Mouse (Mus musculus): ENCODE measurements at regions not wholly inside any gene's neighbourhood (a gene's known extent, or its start where the extent isn't known, plus 50 kb on each side); places are given as distances from the start of the nearest gene placed in this dataset.

GRCm38 (mm10) chr11:19736926-19737325 is 187.2 kb upstream of the Spred2 start:
- no peak for DNase-seq (ENCODE audit: low spot score in 2 of 2)

GRCm38 (mm10) chr11:19737331-19737730 is 186.8 kb upstream of the Spred2 start:
- DNase-seq (ENCODE audit: low spot score in 2 of 2), result no peak

GRCm38 (mm10) chr11:19737807-19738206 is 186.4 kb upstream of the Spred2 start:
- DNase-seq (ENCODE audit: low spot score in 2 of 2), result no peak

- DNase-seq (ENCODE audit: low spot score in 2 of 2), result no peak
Measured at GRCm38 (mm10) chr11:19739527-19740151, 184.5 kb upstream of the Spred2 start.

GRCm38 (mm10) chr11:19740562-19740961 is 183.6 kb upstream of the Spred2 start:
- no peak for DNase-seq (ENCODE audit: low spot score in 2 of 2)

- DNase-seq (ENCODE audit: low spot score in 2 of 2), result no peak
Measured at GRCm38 (mm10) chr11:19747097-19747972, 176.8 kb upstream of the Spred2 start.

- no peak for DNase-seq (ENCODE audit: low spot score in 2 of 2)
Measured at GRCm38 (mm10) chr11:19747973-19748559, 176.1 kb upstream of the Spred2 start.

GRCm38 (mm10) chr11:19758892-19759291 is 165.3 kb upstream of the Spred2 start:
- no peak for DNase-seq (ENCODE audit: low spot score in 2 of 2)

- peak in 1 of 2 experiments; percentile 34 for DNase-seq (ENCODE audit: low spot score in 2 of 2)
Measured at GRCm38 (mm10) chr11:19760861-19761693, 163.1 kb upstream of the Spred2 start.

- no peak for DNase-seq (ENCODE audit: low spot score in 2 of 2)
Measured at GRCm38 (mm10) chr11:19761694-19761976, 162.5 kb upstream of the Spred2 start.

GRCm38 (mm10) chr11:19767316-19767715 is 156.9 kb upstream of the Spred2 start:
- no peak for DNase-seq (ENCODE audit: low spot score in 2 of 2)

- DNase-seq (ENCODE audit: low spot score in 2 of 2), result no peak
Measured at GRCm38 (mm10) chr11:19767871-19768270, 156.3 kb upstream of the Spred2 start.

GRCm38 (mm10) chr11:19768962-19769361 is 155.2 kb upstream of the Spred2 start:
- no peak for DNase-seq (ENCODE audit: low spot score in 2 of 2)

- no peak for DNase-seq (ENCODE audit: low spot score in 2 of 2)
Measured at GRCm38 (mm10) chr11:19774010-19774409, 150.2 kb upstream of the Spred2 start.

GRCm38 (mm10) chr11:19775741-19776140 is 148.4 kb upstream of the Spred2 start:
- no peak for DNase-seq (ENCODE audit: low spot score in 2 of 2)

GRCm38 (mm10) chr11:19776473-19777200 is 147.5 kb upstream of the Spred2 start:
- no peak for DNase-seq (ENCODE audit: low spot score in 2 of 2)

GRCm38 (mm10) chr11:19778191-19778590 is 146.0 kb upstream of the Spred2 start:
- no peak for DNase-seq (ENCODE audit: low spot score in 2 of 2)

GRCm38 (mm10) chr11:19785110-19785509 is 139.1 kb upstream of the Spred2 start:
- DNase-seq (ENCODE audit: low spot score in 2 of 2), result no peak

GRCm38 (mm10) chr11:19796950-19797670 is 127.1 kb upstream of the Spred2 start:
- no peak for DNase-seq (ENCODE audit: low spot score in 2 of 2)

- no peak for DNase-seq (ENCODE audit: low spot score in 2 of 2)
Measured at GRCm38 (mm10) chr11:19809359-19809758, 114.8 kb upstream of the Spred2 start.

Data from adrenal gland, postnatal 4 days (tissue).